Mouse (Mus musculus) lung, postnatal 10 days (tissue): ENCODE data around the gene Pxt1.
"Not testable (repeated sequence)": the region's sequence is repeated elsewhere in the genome, so short reads cannot be mapped to it uniquely, and the experiment has no call there.

Experiments
- DNase-seq: peaks from one replicate; pipeline ENCODE4 v3.0.0; 2021

Gene Pxt1

DNA sequence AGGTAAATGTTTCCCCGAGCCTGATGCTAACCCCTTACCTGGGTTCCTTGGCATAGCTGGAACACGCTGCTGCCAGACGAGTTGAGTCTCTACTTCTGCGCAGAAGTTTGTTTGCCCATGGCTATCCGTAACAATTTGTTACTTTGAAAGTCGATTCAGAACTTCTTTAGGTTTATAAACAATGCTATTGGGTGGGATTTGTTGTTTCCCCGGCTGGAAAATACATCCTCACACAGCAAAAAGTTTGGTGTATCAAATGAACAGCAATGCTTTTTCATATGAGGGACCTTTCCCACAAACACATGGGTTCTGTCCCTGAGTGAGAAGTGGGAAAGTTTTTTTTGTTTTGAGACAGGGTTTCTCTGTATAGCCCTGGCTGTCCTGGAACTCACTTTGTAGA lies at the start of gene Pxt1:
TSS of gene Pxt1 (minus strand) at position 101 of the 400 bp plus-strand sequence.
- no peak for DNase-seq

DNA sequence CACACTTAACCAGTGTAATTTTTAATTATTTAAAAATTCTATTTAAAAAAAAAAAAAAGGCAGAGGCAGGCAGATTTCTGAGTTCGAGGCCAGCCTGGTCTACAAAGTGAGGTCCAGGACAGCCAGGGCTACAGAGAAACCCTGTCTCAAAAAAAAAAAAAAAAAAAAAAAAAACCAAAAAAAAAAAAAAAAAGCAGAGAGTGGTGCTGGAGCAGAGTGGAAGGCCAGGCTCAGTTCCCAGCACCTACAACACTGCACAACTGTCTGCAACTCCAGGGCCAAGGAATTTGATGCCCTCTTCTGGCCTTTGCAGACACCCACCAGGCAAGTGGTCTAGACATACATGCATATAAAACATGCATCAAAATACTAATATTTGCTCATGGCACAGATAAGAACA lies 49.4 kb upstream of the Pxt1 start:
- not testable (repeated sequence) for DNase-seq

DNA sequence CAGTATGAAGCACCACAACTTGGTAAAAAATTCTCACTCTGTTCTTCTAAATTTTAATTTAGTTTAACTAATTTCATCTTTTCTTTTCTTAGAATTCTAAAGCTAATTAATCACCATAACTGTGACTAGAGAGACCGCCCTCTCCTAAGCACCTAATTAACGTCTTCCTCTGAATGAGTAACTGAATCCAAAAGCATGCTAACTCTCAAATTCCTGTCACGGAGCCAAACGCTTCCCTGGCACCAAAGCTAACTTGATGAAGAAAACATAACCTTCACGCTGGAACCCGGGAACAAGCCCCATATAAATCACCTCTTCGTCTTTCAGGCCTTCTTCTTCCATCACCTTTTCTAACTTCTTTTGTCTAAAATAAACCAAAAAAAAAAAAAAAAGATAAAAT lies 48.5 kb upstream of the Pxt1 start:
- DNase-seq, result peak; percentile 66

DNA sequence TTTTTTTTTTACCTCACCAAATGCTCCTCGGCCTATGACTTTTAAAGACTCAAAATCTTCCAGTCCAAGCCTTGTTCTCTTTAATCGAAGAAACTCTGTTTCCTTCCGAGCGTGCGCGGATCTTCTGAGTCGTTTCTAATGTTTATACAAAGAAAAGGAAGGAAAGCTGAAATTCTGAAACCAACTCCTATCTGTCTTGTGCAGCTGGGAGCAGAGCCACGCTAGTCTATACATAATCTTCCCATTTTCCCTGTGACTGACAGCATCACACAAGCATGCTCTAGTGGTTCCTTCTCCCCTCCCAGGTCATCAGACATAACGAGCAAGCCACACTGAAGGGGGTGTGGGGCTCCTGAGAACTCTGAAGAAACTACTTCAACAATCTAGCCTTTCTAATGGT lies 47.6 kb upstream of the Pxt1 start:
- DNase-seq, result no peak

DNA sequence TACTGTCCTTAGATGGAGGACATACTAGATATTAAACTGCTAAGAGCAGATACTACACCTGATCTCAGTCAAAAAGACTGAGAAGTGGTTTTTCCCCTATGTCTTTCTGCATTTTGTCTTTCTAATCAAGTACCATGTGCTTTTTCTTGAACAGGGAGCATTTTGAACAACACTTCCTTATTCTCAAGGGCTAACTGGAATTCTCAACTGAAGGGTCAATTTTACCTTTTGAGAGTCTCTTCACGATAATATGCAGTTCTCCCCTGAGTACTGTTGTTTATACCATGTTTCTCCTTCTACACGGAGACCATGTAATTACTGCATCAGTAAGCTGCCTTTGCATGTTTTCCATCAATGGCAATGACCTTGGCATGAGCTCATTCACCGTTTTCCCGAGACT lies 46.4 kb upstream of the Pxt1 start:
- no peak for DNase-seq

DNA sequence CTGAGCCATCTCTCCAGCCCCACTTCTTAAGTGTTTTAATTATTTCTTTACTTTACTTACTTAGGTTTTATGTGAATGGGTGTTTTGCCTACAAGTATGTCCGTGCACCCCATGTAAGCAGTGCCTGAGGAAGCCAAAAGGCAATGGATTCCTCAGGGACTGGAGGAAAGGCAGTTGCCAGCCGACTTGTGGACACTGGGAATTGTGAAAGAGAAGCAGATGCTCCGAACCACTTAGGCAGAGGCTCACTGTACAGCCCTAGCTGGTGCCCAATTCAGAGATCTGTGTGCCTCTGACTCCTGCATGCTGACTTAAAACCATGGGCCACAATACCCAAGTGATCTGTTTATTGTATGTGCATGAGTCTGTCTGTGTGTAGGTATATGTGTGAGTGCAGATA lies 45.4 kb upstream of the Pxt1 start:
- no peak for DNase-seq

DNA sequence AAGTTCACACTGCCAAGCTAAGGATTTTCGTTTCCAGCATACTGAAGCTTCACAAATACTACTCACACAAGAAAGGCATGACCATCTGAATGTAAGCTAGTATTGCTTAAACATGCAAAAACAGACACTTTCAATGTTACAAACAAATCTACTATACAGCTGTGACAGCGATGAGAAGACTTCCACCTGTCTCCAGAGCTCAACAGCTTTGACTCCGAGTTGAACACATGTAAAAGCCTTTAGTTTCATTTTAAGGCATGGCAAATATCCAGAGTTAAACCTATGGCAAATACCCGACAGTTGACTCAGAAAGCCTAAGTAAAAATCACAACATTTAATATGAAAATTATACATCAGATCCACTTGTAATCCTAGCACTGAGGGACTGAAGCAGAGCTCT lies 44.7 kb upstream of the Pxt1 start:
- no peak for DNase-seq

DNA sequence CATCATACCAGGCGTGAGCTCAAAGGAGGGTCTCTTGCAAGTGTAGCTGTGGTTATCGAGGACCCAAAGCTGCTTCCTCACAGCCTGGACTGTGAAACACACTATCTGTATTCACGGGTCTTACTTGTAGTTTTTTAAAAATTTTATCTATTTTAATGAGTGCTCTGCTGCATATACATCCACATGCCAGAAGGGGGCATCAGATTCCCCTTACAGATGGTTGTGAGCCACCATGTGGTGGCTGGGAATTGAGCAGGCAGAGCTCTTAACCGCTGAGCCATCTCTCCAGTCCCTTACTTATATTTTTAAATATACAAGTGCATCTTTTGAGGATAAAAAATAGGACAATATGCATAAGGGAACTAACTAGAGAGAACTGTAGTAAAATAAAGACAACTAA lies 44.1 kb upstream of the Pxt1 start:
- peak; percentile 67 for DNase-seq

DNA sequence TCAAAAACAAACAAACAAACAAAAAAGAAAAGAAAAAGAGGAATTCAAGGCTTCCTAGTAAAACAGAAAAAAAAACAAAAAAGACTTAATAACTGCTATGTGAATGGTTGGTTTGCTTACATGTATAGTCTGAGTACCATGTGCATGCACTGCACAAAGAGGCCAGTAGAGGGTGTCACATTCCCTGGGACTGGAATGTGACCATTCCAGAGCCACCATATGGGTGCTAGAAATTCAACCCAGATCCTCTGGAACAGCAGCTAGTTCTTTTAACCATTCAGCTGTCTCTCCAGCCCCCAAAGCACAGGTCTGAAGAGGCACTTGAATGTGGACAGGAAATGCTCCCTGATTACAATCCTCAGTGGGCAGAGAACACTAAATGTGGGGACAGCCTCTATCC lies 43.2 kb upstream of the Pxt1 start:
- peak; percentile 49 for DNase-seq

DNA sequence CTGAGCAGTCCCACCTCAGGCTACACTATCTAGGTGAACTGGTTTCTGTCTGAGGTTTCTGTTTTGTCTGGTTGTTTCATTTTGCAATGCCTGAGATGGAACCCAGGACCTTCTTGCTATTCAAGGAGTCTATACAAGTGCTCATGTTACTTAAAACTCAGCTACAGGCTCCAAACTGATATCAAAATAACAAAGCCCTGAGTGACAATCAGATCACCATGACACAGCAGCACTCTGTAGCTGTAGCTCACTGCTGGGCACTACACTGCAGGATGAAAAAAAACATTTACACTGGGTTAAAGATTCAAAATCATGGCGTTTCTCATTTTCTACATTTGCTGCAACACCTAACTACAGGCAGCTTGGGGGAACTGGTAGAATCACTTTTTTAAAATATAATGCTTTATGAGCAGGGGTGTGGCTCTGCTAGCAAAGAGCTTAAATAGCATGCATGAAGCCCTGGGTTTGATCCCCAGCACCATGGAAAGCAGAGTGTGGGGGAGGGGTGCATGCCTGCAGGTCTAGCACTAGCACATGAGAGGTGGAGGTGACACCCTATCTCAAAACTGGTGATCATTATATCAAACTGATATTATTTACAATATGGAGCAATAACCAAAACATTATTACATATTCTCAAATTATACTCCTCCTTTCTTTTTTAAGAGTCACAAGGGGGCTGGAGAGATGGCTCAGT lies 41.2 kb upstream of the Pxt1 start:
- DNase-seq, result no peak

DNA sequence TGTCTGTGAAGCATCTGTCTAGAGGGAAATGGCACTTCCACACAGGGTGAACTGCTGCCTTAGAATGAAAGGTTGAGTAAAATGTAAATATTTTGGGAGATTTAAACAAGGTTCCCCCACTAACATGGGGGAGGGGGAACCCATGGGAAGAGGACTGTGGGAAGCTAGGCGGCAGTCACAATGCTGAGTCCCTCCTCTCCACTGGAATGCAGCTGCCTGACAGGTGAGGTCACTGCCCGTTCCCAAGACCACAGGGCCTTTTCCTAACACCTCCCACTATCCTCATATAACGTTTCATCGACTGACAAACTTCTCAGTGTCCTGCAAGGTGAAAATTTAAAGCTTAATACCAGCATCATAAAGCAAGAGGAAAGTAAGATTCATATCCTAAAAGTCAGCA lies 39.0 kb upstream of the Pxt1 start:
- DNase-seq, result peak; percentile 44

DNA sequence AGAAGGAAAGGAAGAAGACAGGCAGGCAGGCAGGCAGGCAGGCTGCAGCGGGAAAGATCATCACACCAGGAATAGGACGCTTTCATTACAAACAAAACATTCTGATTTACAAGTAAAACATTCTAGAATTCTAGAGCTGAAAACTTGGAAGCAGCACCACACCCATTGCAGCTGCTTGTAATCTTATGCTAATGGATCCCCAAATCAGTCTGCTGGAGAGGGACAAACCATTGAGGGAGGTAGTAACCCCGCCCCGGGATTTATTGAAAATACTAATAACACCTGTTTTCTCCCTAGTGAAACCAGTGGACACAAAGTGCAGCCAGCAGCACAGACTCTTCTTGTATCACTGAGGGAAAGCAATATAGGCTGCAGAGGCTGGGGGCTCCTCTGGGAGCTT lies 37.4 kb upstream of the Pxt1 start:
- DNase-seq, result no peak

DNA sequence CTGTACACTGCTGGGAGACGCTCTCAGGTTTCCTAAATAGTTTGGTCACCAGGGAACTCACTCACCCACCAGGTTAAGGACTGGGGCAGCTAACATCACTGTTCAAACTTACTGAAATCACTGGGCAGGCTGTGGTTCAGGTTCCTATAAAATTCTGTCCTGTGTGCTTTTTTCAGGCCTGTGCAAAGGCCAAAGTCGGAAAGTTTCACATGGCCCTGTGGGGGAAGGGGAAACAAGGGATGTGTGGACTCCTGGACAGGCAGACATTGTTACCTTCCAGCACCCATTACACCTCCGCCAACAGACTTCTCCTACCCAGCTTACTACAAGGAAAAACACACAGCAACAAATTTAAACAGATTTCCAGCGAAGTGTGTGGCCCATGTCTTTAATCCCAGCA lies 35.5 kb upstream of the Pxt1 start:
- DNase-seq, result no peak

DNA sequence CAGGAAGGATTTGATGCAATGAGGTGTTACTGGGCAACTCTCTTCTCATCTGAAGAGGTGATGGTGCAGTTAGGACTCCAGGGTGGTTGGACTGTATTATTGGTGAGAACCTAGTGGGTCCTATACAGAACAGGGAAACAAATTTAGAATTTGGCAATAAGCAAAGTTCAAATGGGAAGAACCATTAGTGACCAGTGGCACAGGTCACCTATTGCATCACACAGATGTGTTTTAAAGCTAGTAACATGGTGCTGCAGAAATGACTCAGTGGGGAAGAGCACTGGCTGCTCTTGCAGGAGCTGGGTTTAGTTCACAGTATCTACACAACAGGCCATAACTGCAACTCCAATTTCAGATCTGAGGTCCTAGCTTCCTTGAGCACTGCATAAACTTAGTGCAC lies 26.5 kb upstream of the Pxt1 start:
- no peak for DNase-seq

DNA sequence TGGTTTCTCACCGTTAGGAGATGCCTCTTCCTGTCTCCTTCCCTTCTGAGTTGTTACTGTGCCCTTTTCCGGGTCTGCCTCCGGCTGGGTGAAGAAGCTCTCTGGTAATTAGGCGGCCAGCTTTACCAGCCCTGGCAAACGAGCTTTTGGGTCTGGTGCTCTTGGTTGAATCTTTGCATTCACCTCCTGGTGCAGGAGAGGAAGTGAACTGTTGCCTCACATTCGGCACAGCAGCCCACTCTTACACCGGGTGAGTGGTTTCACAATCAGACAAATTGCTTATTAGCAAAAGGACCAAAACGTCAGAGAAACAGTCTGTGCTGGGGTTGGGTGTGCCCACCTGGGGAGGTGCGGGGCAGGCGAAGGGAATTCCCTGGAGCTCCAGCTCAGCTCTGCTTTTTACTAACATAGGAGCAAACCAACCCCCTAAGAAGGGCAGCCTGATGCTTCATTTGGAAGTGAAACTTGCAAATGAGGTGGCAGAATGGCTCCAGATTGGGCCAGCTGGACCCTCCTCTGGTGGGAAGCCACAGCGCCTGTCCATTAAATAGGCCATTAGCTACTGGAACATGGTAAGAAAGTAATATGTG lies 23.5 kb upstream of the Pxt1 start:
- DNase-seq, result peak; percentile 21

DNA sequence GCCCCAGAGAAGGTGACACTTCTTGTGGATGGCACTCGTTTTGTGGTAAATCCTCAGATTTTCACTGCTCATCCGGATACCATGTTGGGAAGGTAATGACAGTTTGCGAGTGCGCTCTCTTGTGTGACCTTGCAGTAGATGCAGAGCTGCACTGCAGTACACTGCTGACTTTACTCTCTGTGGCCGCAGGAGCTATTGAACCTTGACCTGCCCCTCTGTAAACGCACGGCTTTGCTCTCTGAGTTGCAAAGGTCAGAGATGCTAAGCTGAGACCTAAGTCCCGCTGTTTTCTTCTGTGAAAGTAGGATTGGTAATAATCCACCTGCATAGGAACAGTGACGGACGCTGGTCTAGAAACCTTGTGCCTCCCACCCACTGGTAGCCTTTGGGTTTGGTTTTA lies 18.0 kb upstream of the Pxt1 start:
- no peak for DNase-seq

DNA sequence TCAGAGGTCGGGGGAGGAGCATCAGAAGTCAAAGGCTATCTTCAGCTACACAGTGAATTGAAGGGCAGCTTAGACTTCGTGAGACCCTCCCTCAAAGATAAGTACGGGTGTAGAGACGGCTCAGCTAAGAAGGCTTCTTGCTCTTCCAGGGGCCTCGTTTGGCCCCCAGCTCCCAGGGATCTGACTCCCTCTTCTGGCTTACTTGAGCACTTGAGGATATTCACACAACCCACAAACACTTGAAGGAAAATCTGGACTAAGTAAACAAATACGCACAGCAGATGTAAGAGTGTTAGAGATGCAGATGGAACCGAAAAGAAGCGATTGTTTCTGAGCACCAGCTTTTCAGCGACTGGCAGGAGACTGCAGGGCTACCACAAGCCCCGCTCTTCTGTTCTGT lies 17.0 kb upstream of the Pxt1 start:
- DNase-seq, result no peak

DNA sequence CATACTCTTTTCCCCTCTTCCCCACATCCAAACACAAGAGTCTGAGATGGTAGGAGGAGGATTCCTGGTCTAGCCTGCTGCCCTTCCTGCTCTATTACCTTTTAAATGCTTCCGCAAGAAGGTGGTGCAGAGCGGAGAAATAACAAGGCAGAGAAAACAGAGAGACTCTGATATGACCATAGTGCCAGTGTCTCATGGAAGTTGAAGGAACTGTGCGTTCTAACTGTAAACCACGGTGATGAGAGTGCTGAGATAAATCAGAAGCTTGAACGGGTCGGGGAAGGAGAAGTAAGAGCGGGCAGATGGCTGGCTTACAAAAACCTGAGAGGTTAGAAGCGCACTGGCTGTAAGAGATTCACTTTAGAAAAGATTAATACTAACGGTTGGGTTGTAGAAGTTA lies 10.8 kb upstream of the Pxt1 start:
- DNase-seq, result no peak

DNA sequence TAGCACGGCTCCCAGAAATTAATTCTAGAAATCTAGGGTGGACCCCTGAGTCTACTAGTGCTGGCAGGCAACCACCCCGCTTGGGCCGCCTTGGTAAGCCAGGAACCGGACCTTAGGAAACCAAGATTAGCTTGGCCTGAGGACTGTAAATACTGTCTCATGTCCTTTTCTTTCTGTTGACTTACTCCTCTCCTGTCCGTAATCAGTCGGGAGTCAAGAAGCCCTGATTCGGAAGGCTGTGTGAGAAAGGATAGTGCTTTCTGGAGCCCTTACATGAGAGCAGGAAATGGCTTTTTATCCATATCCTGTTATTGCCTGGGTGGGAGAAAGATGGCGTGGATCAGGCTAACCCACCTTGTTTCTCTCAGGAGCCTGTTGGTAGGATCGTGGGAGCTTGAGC lies 9.6 kb upstream of the Pxt1 start:
- DNase-seq, result peak; percentile 32

DNA sequence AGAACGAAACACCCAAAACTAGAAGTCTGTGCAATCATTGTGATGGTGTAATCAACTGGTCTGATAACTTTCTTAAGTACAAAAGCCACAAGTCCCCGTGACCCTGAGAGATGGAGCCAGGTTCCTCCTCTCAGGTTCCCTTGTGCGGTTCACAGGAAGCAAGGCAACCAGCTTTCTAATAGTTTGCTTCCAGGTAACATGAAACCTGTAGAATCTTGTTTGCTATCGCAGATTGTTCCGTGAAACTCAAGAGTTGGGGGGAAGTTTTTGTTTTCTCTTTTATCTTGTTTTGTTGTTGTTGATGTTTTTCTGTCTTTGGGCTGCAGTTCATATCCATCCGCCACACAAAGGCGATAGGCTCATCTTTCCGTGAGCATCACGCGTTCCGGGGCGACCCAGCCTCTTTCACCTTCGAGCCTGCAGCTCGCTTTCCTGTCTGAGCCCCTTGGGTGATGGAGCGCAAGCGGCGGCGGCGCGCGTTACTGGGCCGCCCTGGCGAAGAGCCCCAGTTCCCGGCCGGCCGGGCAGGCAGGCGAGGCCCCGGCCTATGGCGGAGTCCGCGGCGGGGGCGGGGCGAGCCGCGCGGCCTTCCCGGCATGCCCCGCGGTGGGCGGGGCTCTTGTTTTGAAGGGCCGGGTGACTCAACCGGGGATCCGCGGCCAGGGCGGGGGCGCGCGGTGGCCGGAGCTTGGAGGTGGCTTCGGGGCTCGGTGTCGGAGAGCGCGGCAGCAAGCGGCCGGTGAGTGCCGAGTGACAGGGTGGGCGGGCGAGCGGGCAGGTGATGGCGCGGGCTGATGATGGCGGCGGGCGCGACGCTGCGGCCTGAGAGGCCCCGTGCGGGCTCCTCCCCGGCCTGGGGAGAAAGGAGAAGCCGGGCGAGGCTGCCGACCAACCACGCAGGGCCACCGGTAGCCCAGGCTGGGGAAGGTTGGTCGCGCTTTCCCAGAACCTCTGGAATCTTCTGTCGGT lies 8.5 kb upstream of the Pxt1 start, which contains the start of gene Kctd20:
TSS of gene Kctd20 (plus strand) at position 120 of the 969 bp plus-strand sequence.
- peak; percentile 95 for DNase-seq

DNA sequence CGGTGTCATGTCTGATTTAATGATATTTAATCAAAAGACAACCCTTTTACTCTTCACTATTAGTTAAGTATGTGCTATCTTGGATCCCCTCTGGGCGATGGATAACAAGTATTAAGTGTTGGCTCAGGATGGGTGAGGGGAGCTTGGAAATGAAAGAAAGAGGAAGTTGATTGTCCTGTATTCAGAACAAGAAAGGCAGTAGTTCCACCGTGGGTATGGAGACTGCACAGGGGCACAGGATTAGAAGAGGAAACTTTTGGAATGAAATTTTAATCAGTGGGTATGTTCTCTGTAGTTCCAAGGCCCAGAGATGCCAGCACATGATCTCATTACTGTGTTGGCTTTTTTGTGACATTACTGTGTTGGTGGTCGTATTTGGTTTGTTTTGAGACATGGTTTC lies 7.1 kb upstream of the Pxt1 start:
- DNase-seq, result no peak

DNA sequence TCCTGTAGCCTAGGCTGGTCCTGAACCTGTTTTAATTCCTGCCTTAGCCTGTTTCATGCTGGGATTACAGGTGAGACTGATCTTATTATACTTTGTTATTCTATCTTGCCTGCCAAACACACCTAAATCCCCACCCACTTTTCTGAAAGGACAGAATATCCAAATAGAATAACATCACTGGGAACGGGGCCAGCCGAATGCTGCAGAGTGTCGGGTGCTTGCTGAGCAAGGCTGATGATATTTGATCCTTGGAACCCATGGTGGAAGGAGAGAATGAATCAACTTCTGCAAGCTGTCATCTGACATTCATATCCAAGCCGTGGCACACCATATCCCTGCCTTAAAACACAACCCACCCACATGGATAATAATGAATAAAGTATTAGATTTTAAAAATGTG lies 5.0 kb upstream of the Pxt1 start:
- DNase-seq, result no peak

DNA sequence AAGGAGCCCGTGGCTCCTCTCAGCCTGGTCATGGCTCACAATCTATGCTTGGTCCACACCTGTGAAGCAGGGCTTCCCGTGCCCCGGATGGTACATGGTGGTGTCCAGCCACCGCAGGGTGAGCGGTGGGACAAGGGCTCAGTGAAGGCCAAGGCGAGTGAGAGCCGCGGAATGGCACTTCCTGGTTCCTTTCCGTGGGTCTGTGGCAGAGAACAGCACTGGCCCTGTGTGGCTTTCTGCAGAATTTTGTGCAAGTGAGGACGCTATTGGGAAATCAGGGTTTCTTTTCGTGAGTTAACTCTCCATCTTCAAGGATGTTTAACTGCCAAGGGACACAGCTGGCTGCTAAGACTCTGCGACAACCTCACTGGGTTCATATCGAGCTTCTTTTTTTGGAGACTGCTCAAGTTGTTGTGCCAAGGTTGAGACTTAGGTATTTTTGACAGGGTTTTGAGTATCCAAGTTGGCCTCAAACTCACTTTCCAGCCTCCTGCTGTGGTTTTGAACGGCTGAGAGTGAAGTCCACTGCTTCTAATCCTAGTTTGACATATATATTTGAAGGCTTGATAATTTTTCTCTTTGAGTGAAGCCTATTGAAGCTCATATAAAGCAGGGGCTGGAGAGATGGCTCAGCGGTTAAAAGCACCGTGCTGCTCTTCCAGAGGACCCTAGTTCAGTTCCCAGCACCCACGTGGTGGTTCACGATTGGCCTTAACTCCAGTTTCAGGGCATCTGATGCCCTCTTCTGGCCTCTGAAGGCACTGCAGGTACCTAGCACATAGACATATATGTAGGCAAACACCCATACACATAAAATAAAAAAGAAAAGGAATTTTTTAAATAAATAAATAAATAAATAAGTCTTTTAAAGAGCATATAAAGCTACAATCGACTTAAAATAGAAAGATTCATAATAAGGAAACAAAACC lies 3.6 kb upstream of the Pxt1 start:
- DNase-seq, result no peak
